Mouse (Mus musculus): Measurements from ENCODE around the gene Sap30l. TPM values are rescaled to one million over a fixed set of nuclear protein-coding genes. Genes with fewer than 3 reads are reported as not detected.

Gene Sap30l
- polyA plus RNA-seq (2015; fragmentation: Nextera tagmentation; extraction: Ambion mirVana): 15.6 and 21.3 TPM in 2 replicates

DNA sequence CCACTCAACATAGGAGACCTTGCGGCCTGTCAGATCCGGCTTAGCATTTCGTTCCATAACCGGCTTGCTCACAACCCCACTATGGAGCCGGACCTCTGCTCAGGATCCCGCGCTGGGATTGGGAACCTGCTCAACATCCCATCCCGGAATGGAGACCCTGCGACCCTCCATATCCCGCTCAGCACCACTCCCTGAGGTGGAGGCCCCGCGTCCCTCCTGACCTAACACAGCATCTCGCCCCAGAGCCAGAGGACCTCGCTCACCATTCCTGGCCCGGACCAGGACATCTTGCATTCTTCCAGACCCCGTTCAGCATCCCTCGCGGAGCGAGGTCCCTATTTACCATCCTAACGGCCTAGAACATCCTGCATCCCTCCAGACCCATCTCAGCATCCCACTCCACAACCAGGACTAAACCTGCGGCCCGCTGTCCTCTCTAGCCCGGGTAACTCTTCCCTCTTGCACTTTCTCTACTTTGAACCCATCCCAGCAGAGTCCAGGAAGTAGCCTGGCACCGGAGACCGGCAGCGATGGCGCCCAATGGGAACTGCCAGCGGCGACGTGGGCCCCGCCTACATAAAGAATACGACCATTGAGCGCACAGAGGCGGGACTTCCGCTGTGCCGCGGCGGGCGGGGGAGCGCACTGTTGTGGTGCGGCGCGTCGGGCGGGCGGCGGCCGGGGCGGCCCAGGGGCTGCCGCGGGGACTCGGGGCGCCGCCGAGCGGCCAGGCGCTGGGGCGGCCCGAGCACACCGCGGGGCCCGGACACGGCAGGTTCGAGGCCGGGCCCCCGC is at the start of gene Sap30l:
Sap30l (plus strand) TSS at position 667 of the 795 bp plus-strand sequence.
- DNase-seq (ENCODE audit: low spot score): peak; percentile 97

DNA sequence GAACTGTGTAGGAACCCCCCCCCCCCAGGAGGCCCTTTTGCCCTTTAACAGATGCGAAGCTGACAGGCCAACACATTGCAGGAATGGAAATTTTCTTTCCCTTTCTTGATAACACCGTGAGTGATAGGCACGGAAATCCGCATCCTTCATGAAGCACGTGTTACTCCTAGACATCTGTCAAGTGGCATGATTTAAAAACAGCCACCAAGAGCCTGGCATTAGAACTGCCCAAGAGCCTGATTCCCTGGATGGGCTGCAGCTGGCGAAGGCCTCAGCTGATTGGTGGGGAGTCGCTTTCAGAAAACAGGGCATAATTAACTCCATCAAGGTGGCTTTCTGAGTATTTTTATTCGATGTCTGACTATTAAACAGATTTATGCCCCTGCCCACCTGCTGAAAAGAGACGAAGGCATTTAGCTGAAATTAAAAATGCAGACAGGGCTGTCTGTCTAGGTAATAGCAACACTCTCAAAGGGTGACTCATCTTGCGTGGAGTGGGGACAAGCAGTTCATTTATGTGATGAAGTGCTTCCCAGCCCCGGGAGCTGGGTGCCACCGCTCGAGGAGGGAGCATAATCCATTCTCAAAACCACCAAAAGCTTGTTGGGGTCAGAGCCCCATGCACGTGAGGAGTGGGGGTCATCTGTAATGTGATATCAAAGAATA is 47.8 kb upstream of the Sap30l start:
- no peak for DNase-seq (ENCODE audit: low spot score)

DNA sequence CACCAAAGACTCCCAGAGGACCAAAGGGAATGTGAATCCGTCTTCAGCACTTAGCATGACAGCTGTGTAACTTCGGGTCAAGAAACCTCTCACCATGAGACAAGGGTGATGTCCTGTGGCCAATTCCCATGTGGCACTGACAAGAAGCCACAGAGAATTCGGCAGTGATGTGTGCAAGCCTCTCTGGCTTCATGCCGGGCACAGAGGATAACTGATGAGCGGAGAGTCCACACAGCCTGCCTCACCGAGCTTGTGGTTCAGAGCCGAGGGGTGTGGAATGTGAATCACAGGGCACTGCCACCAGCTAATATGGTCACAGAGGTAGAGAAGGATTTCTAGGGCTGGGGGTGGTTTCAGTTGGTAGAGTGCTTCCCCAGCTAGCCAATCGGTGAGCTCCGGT is 42.8 kb upstream of the Sap30l start:
- no peak for DNase-seq (ENCODE audit: low spot score)

DNA sequence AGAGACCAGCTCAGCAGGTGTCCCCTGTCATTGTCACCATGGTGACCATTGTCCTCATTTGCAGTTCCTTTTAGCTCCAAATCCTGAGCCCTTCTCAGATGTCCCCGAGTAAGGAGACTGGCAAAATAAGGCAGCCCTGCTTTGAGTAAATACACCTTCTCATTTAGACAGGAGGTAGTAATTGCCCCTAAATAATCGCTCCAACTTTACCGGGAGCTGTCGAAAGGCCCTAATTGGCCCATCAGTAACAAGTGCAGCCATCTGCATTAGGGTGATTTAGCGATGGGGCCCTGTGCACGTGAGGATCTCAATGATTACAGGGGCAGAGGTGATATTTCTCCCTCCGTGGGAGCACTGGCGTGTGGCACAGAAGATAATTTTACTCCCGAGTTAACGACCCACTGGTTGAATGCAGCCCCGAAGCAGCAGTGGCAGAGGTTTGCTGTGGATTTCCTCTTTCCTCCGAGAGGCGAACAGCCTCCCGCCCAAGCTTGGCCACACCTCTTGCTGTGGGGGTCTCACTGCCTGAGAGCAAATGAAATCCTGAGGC is 40.9 kb upstream of the Sap30l start:
- DNase-seq (ENCODE audit: low spot score): no peak

DNA sequence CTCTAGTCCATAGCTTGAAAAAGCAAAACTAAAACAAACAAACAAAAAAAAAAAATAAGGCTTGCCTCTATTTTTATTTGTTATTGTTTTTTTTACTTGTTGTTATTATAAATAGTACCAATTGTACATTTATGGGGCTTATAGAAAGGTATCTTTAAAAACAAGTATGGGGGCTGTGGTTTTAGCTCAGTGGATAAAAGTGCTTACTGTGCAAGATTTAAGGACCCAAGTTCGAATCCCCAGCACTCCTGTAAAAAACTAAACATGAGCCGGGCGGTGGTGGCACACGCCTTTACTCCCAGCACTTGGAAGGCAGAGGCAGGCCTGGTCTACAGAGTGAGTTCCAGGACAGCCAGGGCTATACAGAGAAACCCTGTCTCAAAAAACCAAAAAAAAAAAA is 40.1 kb upstream of the Sap30l start:
- no peak for DNase-seq (ENCODE audit: low spot score)

DNA sequence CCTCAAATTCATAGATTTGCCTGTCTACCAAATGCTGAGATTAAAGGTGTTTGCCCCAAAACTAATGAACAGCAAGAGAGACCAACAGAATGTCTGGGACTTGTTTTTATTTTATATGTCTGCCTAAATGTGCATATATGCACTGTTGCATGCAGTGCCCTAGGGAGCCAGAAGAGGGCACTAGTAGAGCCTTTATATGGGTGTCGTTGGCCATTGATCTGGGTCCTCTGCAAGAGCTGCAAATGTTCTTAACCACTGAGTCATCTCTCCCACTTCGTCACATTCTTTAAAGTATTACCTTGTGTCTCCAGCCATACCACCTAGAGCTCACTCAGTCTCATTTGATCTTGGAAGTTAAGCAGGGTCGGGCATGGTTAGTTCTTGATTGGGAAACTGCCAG is 37.3 kb upstream of the Sap30l start:
- DNase-seq (ENCODE audit: low spot score): no peak

DNA sequence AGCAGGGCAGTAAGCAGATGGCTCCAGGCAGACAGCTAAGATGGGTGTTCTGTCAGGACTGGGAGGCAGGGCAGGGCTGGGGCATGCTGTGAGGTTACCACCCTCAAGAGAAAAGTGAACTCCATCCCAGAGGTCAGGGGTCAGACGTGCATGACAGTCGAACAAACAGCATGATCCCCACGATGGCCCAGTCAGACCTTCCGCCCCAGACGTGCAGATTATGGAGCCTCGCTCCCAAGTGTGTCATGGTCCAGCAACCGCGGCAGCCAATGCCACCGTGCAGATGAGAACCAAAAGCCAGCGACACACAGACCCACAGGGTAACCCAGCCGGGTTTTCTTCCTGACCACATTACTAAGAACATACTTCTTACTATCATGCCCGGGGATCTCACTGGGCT is 34.8 kb upstream of the Sap30l start:
- DNase-seq (ENCODE audit: low spot score): no peak

DNA sequence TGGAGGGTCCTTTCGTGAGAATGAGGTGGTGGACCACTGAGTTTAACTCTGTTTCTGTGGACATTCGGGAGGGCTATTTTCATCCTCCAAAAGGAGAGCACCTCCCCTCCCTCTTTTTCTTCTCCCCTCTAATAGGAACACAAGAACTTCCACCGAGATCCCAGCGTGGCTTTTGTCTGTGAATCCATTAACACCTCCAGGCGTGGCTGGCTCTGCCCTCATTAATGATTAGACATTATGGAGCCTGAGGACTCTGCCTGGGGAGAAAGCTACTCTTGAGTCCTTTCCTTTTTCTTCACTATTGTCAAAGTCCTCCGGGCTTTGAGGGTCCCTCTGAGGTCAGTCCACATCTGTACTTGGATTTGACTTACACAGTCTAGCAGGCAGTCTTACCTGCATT is 34.3 kb upstream of the Sap30l start:
- DNase-seq (ENCODE audit: low spot score): no peak

DNA sequence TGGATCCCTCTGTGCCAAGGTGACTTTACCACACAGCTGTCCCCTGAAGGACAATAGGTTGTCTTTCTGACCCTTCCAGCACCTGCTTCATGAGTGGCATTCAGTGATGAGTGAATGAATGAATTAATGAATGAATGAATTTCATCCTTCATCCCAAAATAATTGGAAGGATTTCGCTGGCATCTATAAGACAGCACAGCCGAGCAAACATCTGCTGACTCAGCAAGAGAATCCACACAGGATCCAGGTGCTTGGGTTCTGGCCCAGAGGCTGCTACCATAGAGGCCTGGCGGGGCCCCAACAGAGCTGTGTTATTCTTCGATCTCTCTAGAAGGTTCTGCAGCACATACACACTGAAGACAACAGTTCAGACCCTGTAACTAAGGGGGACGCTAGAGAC is 30.7 kb upstream of the Sap30l start:
- DNase-seq (ENCODE audit: low spot score): no peak

DNA sequence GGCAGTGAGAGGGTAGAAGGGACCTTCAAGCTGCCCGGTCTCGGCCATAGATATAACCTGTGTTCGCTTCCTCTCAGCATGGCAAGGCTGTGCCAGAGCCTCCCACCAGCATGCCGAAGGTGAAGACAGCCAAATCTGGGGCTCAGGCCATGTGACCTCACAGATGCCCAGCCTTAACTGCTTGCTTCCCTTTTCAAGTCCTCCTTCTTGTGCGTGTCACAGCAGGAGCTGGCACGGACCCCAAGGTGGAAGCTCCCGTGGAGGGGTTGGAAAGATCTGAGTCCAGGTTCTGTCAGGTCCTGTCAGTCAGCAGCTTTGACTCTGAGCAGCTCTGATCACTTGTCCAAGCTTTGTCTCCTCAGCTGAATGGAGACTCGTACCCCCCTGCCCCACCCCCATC is 29.8 kb upstream of the Sap30l start:
- no peak for DNase-seq (ENCODE audit: low spot score)

DNA sequence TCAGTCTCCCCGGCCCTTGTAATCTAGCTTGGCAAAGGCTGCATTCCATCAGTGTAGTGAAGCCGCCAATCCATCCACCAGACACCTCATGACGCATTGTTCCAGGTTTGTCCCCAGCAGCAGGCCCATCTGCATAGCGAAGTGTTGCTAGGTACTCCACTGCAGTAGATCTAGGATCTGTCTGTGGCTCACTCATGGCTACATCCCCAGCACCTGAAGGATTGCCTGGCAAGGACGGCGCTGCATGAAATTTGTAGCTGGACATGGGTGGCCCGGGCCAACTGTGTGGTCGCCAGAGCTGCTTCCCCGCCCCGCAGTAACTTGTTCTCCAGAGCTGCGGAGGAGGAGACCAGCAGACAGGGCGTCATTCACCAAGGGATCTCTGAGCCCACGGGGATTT is 28.0 kb upstream of the Sap30l start:
- no peak for DNase-seq (ENCODE audit: low spot score)

DNA sequence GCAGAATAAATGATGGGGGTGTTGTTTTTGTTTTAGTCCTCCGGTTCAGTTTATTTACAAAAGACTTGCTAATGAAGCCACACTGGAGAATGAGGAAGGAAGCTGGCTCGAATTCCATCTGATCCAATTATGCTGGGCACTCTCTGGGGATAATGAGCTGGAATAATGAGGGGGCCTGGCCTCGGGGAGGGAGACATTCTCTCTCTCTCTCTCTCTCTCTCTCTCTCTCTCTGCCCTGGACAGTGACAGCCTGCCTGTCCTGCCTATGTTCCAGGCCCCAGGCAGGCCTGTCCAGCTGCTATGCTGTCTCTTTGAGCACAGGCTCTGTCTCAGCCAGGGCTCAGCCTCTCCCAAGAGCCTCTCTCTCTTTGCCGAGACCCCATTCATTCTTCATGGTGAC is 27.5 kb upstream of the Sap30l start:
- no peak for DNase-seq (ENCODE audit: low spot score)

DNA sequence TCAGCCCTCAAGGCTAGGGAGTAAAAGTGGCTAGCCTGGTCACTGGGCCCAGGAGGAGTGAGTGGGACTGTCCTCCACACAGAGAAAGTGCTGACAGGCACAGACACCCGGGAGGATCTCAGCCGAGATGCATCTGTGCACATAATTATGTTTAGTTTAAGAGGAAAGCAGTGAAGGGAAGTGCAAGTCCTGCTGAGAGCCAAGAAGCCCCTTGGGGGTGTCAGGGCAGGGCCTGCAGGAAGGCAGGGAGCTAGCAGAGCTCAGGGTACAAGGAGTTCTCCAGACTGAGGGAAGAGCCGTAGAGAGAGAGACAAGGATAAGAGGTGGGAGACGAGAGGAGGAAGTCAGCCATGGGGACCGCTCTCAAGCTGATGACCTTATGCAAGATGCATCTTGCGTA is 25.6 kb upstream of the Sap30l start:
- DNase-seq (ENCODE audit: low spot score): no peak

DNA sequence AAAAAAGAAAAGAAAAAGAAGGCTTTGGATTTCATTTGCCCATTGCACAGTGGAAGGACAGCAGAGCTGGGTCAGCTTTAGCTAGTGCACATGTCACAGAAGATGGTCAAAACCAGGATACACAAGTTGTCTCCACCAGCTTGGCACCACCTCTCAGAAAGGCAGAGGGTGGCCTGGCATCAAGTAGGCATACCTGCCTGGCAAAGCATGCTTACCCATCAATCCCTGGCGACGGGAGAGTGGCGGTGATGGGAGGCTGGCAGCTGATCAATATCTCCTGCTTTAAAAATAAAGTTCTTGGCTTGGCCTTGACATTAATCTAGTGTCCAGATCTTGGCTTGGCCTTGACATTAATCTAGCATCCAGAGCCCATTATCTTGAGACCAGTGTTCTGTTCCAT is 24.9 kb upstream of the Sap30l start:
- DNase-seq (ENCODE audit: low spot score): no peak

DNA sequence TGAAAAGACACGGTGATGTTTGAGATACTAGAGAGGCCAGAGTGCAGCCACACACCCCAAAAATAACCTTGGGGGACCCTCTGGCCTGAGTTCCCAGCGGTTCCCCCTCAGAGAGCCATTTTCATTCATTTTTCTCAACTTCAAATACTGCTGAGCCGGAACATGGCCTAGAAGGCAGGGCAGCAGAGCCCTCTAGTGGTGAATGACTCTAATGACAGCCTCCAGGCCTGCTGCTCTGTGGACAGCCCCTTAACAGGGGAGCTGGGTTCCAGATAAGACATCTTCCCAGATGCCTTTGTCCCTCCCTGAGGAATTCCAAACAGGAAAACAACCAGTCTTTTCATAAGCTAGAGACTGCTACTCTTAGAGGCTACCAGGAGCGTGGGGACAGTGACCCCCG is 23.1 kb upstream of the Sap30l start:
- DNase-seq (ENCODE audit: low spot score): peak; percentile 79

DNA sequence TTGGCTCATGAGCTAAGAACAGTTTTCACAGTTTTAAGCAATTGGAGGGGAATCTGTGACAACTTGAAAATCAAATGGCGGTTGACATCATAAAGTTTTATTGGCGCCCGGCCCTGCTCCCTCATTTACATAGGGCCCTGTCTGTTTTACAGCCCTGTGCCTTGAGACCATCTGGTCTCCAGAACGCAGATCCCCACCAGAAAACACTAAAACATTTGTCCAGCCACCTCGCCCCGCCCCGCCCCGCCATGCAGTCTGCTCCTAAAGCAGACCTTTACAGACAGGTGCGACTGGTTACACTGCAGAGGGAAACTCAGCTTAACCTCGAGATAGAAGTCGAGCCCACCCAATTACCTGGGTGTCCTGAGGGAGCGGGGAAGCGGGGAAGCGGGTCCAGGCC is 21.6 kb upstream of the Sap30l start:
- no peak for DNase-seq (ENCODE audit: low spot score)

DNA sequence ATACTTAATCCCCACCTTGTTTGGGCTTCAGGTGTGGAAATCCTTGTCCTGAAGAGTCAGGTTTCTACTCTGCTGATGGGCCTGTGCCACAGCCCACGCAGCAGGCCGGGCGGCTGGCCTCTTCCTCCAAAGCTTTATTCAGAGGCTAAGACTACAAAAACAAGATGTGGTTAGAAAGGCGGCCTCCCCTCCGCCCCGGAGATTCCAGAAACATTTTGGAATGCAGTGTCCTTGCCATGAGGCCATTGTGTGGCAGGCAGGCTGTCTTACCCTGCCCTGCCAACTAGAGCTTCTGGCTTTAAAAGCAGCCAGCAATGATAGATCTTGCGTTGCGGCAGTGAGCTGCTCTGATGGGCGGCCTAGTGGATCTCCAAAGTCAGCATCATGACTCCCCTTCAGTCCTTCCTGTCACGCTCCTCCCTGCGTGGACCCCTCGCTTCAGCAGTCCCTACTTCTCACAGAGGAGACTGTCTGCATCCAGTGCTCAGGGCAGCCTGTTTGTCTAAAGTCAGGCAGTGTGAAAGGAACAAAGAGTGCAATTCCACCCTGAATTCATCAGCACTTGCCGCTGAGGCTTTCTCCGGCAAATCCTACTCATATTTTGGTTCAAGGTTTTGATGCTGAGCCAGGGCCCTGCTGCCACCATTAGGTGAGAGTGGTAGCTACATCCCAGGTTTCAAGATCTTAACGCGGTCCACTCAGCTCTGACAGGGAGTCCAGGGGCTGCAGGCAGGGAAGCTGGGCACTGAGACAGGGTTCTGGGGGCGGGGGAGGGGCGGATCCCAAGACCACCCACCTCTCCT is 14.6 kb upstream of the Sap30l start:
- no peak for DNase-seq (ENCODE audit: low spot score)

DNA sequence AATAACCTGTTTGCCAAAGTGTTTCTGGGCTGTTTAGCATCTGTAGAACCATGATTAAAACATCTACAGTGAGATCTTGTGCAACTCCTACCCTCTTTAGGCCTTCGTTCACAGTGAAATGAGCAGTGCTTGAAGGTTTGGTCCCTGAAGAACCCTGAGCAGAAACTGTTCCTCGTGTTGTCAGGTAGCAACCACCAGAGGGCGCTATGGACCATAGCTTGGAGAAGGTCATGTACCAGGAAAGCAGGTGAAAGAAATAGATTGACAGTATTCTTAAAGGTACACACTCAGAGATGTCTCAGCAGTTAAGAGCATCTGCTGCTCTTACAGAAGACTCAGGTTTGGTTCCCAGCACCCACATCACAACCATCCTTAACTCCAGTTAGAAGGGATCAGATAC is 13.5 kb upstream of the Sap30l start:
- DNase-seq (ENCODE audit: low spot score): peak; percentile 76

DNA sequence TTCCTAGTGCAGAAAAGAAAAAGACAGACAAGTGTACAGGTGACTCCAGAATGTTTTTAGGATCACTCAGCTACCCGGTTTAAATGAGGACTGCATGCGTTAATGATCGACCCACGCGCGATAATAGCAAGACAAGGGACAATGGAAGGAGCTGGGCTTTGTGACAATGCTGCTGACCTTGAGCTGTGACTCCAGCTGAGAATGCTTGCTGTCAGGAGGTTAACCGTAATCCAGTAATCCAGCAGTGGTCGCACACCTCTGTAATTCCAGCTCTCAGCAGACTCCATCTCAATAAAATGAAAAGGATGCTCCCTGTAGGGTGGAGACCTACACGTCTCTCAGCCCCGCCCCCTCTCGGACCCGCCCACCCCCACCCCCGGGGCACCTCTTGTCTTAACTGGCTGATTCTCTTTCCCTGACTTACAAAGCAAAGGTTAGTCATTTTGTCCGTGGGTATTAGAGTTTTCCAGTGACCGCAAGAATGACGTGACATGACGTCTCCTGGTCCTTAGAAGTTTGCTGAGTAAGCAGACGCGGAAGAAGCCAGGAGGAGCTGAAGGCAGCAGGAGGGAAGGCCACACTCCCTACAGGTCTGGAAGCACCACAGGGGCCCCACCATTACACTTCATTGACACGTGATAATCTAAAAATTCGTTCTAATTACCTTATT is 10.4 kb upstream of the Sap30l start:
- no peak for DNase-seq (ENCODE audit: low spot score)

DNA sequence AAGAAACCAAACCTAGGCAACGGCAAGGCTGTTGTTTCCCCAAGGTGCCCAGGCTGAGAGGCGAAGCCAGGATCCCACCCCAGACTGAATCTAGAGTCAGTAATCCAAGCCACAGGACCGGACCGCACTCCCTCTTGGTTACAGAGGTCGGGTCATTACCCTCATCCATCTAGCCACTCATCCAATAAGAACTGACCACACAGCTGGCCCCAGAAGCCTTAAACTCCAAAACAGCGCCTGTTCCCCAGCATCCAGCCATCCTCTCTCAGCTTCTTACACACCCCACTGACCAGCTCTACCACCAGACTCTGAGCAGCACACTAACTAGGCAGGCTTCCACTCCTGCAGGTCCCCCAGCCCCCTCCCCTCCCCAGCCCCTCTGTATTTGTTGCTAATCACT is 6.4 kb upstream of the Sap30l start:
- no peak for DNase-seq (ENCODE audit: low spot score)

DNA sequence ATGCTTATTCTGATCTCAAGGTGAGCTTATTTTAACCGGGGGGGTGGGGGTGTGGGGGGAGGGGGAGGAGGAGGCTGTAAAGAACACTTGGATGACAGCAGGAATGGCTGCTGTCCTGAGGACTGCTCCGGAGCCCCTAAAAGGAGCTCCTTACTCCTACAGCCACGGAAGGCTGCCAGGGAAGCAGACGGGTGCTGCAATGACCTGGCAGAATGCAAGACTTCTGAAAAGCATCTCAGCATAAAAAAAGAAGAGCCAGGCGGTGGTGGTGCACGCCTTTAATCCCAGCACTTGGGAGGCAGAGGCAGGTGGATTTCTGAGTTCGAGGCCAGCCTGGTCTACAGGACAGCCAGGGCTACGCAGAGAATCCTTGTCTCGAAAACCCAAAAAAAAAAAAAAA is 3.6 kb upstream of the Sap30l start:
- no peak for DNase-seq (ENCODE audit: low spot score)

Measured in thymus, postnatal 0 days (tissue).